Mouse (Mus musculus): ENCODE results near the gene Rln1.

Gene Rln1

DNA sequence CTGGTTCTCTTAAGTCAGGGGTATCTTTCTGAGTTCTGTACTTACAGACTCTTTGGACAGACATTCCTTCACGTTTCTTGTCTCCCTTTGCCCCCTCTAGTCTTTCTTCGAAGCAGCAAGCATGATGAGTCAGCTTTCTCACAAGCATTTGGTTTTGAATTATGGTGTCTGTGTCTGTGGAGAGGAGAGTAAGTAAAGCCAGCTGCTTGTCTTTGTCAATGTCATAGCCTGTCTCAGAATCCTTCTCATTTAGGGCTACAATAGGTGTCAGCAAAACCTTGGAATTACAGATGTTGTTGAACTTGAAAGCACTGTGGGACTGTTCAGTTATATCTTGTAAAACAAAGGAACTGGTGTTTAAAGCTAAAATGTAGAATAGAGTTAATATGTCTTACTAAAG lies 39.7 kb downstream of the Rln1 start:
- DNase-seq = no peak

DNA sequence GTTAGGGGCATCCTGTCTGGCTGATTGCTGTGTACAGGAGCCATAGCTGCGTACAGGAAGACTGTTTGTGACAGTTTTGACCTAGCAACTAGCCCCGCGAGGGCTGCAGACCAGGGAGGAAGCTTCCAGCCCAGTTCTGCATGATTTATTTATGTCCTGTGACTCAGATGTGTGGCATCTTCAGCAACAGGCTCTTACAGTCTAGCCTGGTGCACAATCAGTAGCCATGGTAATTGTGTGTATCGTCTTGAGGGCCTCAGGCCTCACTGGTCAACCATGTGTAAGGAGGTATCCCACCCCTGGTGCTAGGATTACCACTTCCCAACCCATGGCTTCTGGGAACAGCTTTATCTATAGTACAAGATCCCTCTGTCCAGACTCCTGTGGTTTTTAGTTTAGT lies 41.9 kb downstream of the Rln1 start:
- DNase-seq = no peak

DNA sequence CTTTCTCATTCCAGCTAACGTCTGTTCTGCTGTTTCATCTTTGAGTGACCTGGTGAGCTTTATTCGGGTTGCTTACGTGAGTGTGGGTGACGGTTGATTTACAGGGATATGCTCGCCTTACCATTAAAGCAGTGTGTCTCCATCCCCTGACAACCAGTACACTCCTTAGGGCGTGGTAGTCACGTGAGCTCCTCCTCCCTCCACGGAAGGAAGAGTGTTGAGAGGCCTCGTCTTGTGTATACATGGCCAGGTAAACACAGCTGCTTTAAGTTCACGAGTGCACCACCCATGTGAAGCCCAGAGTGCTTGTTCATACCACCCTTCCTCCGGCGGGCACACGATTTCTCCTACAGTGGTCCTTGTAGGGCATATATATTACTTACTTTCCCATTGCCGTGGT lies 42.9 kb downstream of the Rln1 start:
- no peak for DNase-seq

DNA sequence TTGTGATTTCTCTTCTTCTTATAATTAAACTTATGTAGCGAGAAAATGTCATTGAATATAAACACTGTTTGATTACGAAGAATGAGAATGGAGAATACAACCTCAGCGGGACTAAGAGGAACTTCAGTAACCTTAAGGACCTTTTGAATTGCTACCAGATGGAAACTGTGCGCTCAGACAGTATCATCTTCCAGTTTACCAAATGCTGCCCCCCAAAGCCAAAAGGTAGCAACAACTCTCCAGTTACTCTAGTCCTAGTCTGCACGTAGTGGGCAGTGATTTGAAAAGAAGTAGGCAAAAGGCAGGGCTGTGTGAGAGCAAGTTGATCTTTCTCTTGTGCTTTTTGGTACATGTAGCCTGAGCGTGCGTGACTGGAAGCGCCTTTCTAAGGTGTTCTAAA lies 46.6 kb downstream of the Rln1 start:
- no peak for DNase-seq

DNA sequence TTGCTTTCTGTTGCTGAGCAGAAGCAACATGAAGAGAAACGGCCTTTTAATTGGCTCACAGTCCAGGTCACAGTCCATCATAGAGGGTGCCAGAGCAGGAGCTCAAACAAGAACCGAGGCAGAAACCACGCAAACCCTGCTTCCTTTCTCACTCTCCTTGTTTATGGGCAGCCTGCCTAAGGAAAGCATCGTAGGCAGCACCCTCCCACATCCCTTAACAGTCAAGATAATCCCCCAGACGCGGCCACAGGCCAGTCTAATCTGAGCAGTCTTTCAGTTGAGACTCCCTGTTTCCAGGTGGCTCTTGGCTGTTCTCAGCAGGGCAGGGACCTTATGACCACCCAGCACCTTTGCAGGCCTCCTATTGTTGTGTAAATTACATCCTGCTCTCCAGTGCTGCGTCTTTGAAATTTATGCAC lies 49.0 kb downstream of the Rln1 start:
- no peak for DNase-seq
